Mouse (Mus musculus) left cerebral cortex, postnatal 4 days (tissue): ENCODE data around the gene Magt1. TPM values are rescaled to one million over a fixed set of nuclear protein-coding genes. Genes with fewer than 3 reads are reported as not detected.
"Not testable (repeated sequence)": the region's sequence is repeated elsewhere in the genome, so short reads cannot be mapped to it uniquely, and the experiment has no call there.

ENCODE experiments used
- DNase-seq: peaks from one replicate; pipeline ENCODE4 v3.0.0-alpha.2; 2022
- intact Hi-C: fragments of 180-260 bp; cut with DNase I; formaldehyde crosslinking; loops from one replicate; pipeline ENCODE4 v1.15.1; 2025
- total RNA-seq, 2 experiments: library from RNA; stranded (reverse); gene quantifications; 2 replicates each; pipeline ENCODE4 v1.2.3; 2021

Magt1 gene
- total RNA-seq: 10 to 100 TPM; 15.7 to 16.2 TPM

DNA sequence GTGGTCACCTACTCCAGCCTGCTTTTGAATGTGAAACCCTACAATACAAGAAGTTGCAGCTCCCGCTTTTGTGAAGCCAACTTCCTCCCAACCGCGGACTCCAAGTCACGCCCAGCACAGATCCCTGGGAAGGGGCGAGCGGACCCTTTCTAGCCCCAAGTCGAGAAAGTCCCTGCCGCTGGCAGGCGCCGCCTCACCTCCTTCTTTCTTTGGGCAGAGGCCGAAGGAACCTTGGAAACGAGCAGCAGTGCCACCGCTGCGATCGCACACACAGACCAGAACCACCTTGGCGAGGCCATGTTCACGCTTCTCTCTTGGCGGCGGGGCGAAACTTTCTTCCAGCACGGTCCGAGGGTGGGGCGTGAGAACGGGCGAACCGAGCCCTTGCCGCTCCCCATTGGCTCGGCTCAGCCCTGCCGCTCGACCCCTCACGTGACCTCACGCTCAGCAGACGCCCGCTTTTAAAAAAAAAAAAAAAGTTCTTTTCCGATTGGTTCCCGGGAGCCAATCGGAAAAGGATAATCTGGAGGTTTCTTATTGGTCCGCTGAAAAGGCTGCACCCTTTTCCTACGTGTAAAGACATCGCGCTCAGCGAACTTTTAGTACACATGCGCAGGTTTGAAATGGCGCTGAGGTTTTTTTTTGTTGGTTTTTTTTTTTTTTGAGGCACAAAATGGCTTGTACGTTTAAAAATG lies at the start of gene Magt1:
TSS of gene Magt1 (minus strand) at position 442 of the 695 bp plus-strand sequence.
- peak; percentile 84 for DNase-seq
- intact Hi-C loops: no loop called here

DNA sequence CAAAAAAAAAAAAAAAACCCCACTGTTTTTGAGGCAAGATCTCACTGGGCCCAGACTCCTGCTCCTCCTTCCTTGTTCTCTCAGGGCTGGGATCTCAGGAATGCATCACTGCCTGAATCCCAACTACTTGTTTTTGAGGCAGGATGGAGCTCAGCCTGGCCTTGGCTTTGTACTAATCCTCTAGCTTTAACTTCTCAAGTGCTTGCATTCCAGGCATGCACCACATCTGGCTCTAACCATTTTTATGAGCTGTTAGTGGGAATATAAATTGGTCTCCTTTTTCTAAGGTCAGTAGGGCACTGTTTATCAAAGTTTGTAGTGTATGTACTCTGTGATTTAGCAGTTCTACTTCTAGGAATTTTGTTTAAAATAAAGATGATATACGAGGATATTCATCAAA lies 36.5 kb upstream of the Magt1 start:
- no peak for DNase-seq
- intact Hi-C loops: no loop called here

GRCm38 (mm10) chrX:106045928-106046327 lies 34.2 kb upstream of the Magt1 start:
- DNase-seq: no peak
- intact Hi-C loops: no loop called here

DNA sequence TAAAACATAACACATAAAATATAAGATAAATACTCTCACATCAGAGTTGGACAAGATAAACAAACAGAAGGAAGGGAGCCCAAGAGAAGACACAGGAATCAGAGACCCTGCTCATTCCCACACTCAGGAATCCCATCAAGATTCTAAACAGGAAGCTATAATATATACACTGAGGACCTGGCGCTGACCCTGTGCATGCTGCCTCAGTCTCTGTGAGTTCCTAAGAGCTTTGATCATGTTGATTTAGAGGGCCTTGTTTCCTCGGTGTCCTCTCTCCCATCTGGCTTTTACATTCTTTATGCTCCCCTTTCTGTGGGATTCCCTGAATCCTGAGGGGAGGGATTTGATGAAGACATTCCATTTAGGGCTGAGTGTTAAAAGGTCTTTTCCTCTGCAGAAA lies 33.7 kb upstream of the Magt1 start:
- DNase-seq: no peak
- intact Hi-C loops: no loop called here

DNA sequence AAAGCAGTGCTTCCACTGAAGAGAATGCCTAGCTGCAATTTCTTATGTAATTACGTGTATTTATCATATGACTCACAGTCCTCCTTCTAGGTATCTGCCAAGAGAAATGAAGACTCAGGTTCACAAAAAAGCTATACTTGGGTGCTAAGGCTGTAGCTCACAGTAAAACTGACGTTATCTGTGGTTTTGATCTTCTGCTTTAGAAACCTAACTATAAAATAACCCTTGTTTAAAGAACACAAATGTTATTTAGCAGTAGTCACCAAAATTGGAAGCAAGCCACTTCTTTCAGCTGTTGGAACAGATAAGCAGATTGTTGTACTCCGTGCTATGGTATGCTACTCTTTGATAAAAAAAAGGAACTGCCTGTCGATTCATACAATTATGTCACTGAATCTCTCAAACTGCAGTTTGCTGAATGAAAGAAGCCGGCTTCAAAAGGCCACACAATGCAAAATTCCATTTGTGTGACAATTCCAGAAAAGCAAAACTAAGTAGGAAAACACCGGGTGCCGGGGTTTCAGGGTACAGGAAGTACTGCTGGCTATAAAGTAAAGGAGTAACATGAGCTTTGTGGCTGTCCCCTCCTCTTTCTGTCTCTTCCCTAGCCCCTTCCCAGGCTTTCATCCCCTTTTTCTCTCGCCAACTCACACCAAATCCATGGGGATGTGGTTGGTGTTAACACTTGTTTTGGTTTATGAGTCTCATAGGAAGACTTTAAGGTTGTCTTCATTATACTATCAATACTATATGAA lies 32.3 kb upstream of the Magt1 start:
- no peak for DNase-seq
- intact Hi-C loops: no loop called here

DNA sequence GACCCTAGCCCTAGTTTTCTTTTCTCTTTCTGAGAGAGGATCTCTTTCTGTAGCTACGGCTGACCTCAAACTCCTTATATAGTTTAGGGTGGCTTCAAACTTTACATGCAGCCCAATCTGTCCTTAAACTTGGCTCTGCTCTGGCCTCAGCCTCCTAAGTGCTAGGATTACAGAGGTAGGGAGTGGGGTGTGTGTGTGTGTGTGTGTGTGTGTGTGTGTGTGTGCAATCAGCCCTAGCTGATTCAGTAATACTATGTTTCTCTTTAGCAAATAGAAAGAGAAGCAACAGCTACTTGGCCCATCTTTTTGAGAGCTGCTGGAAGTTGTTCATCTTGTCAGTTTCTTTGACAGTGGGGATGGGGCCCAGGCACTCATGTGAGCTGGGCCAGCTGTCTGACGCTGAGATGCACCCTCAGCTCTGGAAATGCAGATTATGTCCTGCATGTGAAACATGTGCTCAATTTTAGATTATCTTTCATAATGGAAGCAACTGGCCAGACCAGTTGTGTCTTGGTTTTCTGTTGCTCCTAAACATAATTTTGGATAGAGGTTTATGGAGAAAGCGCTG lies 25.6 kb upstream of the Magt1 start:
- DNase-seq: no peak
- intact Hi-C loops: no loop called here

- intact Hi-C loops: no loop called here
- DNase-seq: no peak
Observed at GRCm38 (mm10) chrX:106035727-106036126, 24.0 kb upstream of the Magt1 start.

- DNase-seq: no peak
- intact Hi-C loops: no loop called here
Observed at GRCm38 (mm10) chrX:106031124-106031523, 19.4 kb upstream of the Magt1 start.

DNA sequence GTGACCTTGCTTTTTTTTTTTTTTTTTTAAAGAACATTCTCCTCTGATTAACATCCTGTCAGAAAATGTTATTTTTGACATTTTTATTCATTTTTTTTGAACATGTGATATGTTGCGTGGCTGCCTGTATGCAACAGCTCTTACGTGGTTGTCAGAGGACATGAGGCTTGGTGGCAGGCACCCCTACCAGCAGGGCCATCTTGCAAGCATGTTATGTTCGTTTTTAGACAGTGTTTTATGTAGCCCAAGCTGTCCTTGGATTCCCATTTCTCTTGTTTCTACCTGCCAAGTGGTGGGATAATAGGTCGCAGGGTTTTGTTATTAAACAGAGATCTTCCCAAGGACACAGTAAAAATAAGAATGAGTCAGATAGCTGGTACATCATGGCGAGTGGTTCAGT lies 18.5 kb upstream of the Magt1 start:
- intact Hi-C loops: no loop called here
- no peak for DNase-seq

DNA sequence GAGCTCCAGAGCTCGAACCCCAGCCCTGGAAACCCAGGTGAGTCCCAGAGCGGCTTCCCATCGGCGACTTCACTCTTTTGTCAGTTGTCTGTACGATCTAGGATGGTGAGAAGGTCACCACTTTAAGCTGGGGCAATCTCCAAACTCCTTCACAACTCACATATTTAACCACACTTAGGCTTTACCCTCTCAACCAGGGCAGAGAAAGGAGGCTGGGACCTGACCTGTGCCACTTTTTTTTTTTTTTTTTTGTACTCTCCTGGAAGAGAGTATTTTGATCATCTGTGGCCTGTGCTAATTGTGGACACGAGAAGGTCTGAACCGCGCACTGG lies 15.6 kb upstream of the Magt1 start:
- DNase-seq: no peak
- intact Hi-C loops: no loop called here

- intact Hi-C loops: no loop called here
Observed at GRCm38 (mm10) chrX:106026418-106027342, 15.0 kb upstream of the Magt1 start, which contains the start of gene Atp7a. Atp7a (plus strand) TSS chrX:106027276.

GRCm38 (mm10) chrX:106017516-106017915 lies 5.8 kb upstream of the Magt1 start:
- DNase-seq: no peak
- intact Hi-C loops: no loop called here

More at GRCm38 (mm10) chrX:106026418-106027342, 15.0 kb upstream of the Magt1 start, which contains the start of gene Atp7a:
- peak; percentile 94 for DNase-seq

- DNase-seq: no peak
- intact Hi-C loops: no loop called here
Observed at GRCm38 (mm10) chrX:106017102-106017501, 5.4 kb upstream of the Magt1 start.

GRCm38 (mm10) chrX:106015571-106016322 lies 4.0 kb upstream of the Magt1 start, which contains the start of gene Cox7b:
Cox7b (plus strand) TSS chrX:106015700.
- intact Hi-C loops: no loop called here
- peak; percentile 75 for DNase-seq

DNA sequence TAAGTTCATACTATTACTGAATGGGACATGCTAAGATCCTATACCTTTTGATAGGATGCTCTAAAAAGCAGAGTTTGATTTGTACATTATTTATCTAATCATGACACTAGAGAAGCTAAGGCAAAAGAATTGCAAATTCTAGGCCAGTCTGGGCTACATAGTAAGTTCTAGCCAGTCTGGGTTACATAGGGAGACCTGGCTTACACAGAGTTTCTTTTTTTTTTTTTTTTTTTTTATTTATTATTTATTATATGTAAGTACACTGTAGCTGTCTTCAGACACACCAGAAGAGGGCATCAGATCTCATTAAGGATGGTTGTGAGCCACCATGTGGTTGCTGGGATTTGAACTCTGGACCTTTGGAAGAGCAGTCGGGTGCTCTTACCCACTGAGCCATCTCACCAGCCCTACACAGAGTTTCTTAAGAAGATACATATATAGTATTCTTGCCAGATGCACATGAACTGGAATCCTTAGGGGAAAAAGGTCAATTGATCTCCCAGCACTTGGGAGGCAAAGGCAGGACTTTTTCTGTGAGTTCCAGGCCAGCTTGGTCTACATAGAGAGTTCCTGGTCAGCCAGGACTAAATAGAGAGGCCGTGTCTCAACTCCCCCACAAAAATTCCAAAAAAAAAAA lies 3.2 kb upstream of the Magt1 start:
- DNase-seq, intact Hi-C loops: not testable (repeated sequence)

DNA sequence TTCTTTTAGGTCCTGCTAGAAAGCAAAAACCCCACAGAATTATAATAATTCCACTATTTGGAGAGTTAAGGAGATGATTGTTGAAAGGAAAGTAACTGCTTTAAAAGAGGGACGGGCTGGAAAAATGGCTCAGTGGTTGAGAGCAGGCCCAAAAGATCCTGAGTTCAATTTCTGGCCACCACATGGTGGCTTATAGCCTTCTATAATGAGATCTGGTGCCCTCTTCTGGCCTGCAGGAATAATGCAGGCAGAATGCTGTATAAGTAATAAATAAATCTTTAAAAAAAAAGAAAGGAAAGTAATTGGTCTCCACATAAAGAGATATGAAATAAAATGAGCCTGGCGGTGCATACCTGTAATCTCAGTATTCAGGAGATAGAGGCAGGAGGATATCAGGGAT lies 1.5 kb upstream of the Magt1 start:
- DNase-seq: peak; percentile 27
- intact Hi-C loops: no loop called here

GRCm38 (mm10) chrX:106012559-106012958 lies 853 bp upstream of the Magt1 start:
- no peak for DNase-seq
- intact Hi-C loops: no loop called here

DNA sequence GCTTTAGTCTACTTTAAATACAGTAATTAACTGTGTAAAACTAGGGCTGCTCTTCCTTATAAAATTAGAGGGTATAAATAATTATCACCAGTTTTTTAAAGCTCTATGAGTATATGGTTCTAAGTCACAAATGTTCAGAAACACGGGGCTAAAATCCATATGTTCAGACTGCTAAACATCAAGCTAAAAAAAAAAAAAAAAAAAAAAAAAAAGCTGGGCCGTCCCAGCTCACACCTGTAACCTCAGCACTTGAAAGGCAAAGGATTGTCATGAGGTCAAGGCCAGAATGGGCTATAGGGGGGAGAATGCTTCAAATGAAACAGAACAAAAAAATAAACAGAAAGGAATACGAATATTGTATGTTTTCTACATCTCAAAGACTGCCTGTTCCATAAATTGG lies 944 bp downstream of the Magt1 start:
- intact Hi-C loops: no loop called here
- DNase-seq: no peak

DNA sequence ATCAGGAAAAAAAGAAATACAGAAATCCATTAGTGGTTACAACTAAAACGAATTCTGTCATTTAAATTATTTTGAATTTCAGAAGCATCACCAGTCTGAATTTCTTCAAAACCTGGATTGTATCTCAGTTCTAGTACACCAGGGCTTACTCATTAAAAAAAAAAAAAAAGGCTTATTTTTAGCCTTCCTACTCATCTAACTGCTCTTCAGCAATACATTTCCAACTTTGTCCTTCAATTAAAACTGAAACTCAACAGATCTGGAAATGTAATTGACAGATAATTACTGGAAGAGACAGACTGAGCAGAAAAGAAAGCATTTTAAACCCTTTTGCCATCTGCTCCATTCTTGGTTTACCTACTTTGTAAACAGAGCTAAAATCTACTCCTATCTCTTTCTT lies 10.1 kb downstream of the Magt1 start:
- DNase-seq: no peak
- intact Hi-C loops: no loop called here

DNA sequence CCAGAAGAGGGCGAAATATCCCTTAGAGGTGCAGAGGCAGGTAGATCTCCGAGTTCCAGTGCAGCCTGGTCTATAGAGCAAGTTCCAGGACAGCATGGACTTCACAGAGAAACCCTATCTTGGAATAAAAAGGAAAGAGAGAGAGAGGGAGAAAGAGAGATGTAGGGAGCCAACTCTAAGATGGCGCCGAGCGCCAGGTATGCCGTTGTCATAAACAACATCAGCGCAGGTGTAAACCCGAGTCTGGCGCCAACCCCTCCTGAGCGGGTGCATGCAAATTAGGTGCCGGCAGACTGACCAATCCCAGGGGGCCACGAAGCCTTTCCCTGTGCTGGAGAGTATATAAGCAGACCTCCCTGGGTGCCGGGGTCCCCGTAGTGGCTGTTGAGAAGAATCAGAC lies 54.6 kb downstream of the Magt1 start:
- DNase-seq, intact Hi-C loops: not testable (repeated sequence)
